Mouse (Mus musculus) adrenal gland (tissue): ENCODE measurements around the gene Sox1.

ENCODE experiments used
- intact Hi-C: fragments of 180-260 bp; cut with DNase I; formaldehyde crosslinking; loops from one replicate; pipeline ENCODE4 v1.15.1; 2025

Sox1 gene

DNA sequence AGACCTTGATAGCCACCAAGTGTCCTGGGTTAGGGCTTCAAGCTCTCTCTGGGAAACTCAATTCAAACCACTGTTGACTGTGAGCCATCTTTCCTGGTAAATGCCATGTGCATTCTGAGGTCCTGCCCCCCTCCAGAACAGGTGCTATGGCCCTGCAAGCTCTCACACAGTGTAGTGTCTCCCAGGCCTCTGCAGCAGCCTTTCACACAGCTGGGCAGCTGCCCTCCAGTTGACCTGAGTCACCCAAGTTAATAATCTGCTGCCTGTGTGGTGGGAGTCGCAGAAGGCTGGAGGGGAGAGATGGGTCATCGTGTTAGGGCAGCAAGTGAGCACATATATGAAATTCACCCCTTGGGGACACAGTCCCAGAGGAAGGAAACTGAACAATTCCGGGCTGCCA, 14.9 kb downstream of the Sox1 start:
- intact Hi-C loops: no loop called here

DNA sequence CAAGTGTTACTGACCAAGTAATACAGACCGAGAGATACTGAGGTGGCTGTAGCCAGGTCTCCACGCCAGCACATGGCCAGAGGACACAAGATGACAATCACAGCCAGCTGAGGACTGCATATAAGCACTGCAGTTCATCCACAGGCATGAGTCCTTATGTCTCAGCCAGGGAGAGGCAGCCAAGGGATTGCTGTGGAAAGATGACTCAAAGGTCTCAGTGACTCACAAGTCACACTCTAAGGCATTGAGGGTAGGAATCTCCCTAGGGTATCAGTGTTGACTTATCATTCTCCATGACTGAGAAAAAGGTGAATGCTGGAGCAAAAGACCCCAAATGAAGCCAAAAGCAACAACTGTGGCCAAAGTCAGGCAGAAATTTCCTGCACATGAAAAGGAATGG, 22.0 kb downstream of the Sox1 start:
- intact Hi-C loops: no loop called here

GRCm38 (mm10) chr8:12420537-12420936, 25.4 kb downstream of the Sox1 start:
- intact Hi-C loops: no loop called here

DNA sequence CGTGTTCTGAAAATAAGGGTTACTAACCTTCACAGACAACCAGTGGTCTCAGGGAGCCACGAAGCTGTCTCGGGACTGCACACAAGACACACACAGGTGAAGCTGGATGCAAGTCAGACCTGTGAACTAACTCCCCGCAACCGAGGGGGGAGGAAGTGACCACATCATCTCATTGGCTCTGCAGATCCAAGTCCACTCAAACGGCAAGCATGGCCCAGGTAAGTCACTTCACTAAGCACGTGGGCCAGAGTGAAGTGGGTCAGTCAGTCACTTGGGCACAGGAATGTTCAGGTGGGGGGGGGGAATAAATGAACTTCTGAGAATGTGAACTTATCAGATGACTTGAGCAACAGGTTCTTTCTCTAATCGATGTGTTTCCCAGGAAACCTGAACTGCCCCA, 30.8 kb downstream of the Sox1 start:
- intact Hi-C loops: no loop called here

DNA sequence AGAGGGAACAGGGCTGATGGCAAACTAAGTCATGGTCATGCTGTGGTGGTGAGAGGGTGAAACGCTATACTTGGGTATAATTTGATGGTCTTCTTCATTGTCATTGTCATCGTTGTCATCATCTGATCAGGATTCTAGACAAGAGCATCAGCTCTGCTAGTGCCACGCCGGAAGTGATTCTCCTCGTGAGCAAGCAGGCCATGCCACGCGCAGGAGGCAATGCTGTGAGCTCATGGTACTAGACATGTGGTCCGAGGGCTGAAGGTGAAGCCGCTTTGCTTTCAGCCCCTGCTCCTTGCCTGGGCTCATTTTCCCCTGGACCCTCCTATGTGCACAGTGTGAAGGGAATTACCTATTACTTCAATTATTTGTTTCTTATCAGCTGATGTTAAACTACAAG, 32.3 kb downstream of the Sox1 start:
- intact Hi-C loops: no loop called here

DNA sequence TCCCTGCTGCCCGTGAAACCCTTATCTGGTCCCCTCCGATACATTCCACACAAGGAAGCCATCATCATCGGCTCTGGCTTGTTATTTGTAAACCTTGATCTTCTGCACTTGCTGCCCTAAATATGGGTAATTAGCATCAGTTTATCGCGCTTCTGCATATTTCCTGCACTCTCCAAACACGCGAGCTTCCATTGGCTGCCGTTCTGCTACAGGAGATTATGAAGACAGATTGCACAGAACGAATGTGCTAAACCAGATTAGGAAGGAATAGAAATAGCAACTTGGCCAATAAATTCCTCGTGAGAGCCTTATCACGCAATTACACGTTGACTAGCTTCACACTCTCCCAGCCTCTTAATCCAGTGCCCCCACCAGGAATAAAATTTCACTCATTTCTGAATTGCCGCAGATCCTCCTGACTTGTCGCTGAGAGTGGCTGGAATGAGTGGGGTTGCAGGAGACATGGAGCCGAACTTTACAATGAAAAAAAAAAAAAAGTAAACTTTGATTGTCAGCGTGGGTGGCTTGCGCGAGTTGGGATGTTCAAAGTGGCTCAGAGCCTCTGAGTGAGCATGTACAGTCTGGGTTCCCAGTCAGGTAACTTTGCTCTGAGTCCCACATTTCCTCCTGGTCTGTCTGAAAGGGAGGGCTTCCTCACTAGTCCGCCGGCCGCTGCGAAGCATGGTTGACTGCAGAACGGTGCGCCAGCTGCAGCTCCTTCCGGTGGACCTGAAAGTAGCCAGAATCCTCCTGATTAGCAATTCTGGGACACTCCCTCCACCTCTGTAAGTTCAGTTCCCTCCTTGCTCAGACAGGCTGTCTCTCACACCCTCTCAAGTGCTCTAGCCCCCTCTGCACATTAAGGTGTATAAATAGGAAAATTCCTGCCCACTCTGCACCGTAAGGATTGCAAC, 33.0 kb downstream of the Sox1 start:
- intact Hi-C loops: no loop called here

- intact Hi-C loops: no loop called here
These were observed 33.8 kb downstream of the Sox1 start for GRCm38 (mm10) chr8:12428931-12429330.

GRCm38 (mm10) chr8:12429601-12430172, 34.6 kb downstream of the Sox1 start:
- intact Hi-C loops: no loop called here

GRCm38 (mm10) chr8:12430173-12430899, 35.2 kb downstream of the Sox1 start:
- intact Hi-C loops: no loop called here

GRCm38 (mm10) chr8:12430900-12431737, 36.0 kb downstream of the Sox1 start:
- intact Hi-C loops: no loop called here

GRCm38 (mm10) chr8:12431738-12432055, 36.6 kb downstream of the Sox1 start:
- intact Hi-C loops: no loop called here

DNA sequence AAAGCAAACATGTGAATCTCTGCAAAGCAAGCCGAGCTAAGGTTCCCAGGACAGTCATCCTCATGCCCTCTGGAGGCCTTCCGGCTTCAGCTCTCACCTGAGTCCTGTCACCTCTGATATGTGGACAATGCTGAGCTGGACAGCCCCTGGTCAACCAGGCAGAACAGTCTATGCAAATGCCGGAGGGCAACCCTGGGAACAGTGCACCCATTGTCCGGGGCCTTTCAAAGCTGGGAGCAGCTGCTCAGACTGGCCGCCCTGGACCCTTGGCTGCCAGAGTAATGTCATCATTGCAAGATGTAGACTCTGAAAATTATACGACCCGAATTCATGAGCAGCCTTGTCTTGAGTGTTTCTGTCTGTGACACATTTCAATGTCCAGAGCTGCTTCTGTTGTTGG, 37.5 kb downstream of the Sox1 start:
- intact Hi-C loops: no loop called here

- intact Hi-C loops: no loop called here
These were observed 39.7 kb downstream of the Sox1 start for GRCm38 (mm10) chr8:12434771-12435170.

DNA sequence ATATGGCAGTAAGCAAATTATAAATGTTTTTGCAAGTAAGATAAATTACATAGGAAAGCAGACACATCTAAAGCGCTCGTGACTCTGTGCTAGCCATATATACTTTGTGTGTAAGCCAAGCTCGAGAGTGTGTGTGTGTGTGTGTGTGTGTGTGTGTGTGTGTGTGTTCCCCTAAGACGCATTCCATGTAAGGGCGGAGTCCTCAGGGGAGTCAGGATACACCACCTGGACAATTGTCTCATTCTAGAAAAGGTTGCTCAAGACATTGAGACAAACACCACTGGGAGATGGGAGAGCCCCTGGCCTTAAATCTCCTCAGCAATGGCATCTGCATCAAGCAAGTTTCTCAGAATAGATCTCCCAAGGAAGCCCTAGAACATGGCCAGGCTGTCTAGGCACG, 42.9 kb downstream of the Sox1 start:
- intact Hi-C loops: no loop called here

DNA sequence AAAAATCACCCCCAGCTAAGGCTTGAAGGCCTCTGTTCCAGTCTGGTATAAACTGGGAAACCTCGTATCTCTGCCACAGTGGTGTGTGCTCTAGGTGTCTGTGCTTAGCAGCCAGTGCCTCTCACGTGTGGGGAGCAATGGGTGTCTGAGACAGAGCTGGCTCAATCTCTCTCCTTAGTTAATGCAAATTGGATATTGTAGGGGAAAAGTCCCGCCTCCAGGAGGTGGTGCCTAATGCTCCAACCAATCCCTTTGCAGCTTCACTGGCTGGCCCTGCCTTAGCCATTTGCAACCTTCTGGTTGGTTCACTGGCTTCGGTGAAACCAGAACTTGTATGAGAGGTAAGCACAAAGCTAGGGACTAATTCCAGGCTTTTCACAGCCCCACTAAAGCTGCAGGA, 43.9 kb downstream of the Sox1 start:
- intact Hi-C loops: no loop called here

DNA sequence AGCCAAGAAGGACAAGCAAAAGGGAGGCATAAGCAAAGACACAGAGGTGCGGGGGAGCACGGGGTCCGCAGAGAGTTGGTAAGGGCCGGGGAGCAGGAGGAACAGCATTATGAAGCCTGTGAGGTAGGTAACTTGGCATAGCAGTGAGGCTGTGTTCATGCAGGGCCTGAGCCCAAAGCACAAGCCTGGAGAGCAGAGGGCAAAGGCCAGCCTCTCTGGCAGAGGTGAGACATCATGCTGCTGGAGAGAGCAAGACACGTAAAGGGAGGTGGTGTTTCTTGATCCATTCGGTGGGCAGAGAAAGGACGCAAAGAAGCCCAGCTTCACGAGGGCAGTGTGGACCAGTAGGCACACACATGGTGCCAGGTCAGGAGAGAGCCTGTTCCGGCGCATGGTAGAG, 44.8 kb downstream of the Sox1 start:
- intact Hi-C loops: no loop called here

- intact Hi-C loops: no loop called here
These were observed 45.9 kb downstream of the Sox1 start for GRCm38 (mm10) chr8:12440997-12441396.

GRCm38 (mm10) chr8:12445258-12445657, 50.2 kb downstream of the Sox1 start:
- intact Hi-C loops: no loop called here

- intact Hi-C loops: no loop called here
These were observed 51.0 kb downstream of the Sox1 start for GRCm38 (mm10) chr8:12445926-12446680.
